Mouse (Mus musculus) cerebellum, postnatal 4 days (tissue): Measurements from ENCODE around the gene Limk2.

Experiments used
- DNase-seq, 2 experiments: peaks; one replicate each; pipeline ENCODE4 v3.0.0; 2022; ENCODE audit warnings: low spot score in 2 of 2, mixed read lengths in 1 of 2

Limk2 gene

DNA sequence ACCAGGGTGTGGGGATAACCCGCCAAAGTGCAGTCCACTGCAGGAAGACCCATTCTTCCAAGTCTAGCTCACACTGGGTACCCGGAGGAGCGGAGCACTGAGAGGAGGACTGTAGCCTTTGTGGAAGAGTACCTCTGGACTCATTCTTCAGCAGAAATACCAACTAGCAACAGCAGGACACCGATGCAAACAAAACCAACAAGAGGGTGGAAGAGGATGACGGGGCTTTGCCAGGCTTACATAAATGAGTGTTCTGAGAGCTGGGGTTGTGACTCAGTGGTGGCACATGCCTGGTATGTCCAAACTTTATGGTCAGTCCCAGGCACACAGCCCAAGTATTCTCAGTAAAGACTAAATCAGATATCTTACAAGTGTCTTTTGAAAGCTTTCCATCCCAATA lies 107.9 kb downstream of the Limk2 start:
- no peak for DNase-seq

DNA sequence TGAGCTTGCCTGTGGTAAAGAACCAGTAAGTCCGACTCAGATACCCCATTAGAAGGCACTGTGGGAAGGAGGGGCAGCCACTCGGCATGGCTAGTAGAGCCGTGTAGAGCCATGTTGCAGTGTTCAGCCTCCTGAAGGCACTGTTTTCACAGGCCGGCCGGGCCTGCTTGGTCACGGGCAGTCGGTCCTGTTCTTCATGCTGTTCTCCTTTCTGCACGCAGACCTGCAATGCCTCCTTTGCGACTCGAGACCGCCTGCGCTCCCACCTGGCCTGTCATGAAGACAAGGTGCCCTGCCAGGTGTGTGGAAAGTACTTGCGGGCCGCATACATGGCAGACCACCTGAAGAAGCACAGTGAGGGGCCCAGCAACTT lies 110.2 kb downstream of the Limk2 start:
- no peak for DNase-seq

DNA sequence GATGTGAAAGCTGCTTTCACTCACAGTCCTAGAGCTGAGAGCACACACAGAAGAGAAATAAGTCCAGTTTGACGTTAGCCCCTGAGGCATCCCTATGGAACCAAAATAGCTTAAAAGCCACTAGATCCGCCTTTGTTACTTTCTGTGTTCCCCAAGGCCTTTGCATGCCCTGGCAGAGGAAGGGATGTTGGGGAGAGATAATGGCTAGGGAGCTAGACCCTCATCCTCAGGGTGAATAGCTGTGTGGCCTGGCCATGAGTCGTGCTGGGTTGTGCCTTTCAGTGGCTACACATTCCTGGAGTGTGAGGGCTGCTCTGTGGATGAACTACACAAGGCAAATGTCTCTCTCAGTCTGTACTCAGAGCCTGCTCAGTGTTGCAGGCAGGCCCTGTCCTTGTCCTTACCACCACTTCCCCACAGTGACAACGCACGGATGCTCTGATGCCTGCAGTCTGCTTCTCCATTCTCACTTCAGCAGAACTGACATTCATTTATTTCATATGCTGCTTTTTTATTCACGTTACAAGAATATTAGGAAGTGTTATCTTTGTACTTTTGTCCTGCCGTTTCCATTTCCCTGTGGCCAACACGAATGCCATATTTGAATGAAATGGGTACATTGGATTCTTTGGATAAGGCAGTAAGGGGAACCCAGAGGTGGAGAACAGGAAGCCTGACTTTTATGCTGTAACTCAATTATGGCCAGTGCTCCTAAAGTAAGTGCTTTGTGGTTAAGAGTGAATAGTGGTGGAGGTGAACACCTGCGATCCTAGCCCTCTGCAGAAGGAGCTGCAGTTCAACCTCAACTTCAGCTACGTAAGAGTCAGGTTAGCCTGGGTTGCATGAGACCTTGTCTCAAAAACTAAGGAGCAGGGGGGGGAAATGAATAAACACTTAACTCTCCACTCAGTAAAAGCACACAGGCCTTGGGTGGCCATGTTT lies 110.8 kb downstream of the Limk2 start:
- DNase-seq, result no peak

DNA sequence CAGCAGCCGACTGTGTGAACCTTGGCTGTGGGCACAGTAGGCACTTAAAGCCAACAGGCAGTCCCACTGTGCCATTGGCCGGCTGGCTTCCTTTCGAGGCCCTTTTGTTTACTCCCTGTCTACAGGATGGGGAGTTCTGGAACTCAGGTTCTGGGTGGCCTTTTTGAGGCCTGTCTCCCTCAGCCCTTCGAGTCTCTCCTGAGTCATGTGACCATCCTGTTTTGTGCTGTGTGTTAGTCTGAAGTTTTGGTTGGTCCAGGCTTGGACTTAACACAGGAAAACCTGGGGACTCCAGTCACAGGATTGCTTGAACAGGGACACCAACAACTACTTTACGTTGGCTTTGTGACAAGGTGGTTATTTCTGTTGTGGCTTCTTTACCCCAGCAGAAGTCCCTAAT lies 112.9 kb downstream of the Limk2 start:
- DNase-seq, result no peak

DNA sequence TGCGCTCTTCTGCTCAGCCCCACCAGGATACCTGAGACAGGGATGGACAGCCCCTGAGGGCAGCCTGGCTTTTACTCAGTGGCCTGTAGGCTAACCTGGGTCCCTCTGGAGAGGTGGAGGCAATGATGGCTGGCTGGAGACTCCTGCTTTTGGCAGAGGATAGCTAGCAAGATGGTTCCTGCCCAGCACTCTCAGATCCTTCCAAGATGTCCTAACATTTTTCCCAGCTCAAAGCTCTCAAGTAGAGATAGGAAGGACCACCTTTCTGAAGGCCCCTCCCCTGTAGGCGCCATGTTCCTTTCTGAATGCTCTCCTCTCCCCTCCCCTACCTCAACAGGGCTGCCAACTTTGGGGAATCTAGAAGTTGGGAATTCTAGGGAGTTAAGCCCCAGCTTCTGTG lies 114.3 kb downstream of the Limk2 start:
- DNase-seq, result no peak
